Mouse (Mus musculus): ENCODE measurements at regions not wholly inside any gene's neighbourhood (a gene's known extent, or its start where the extent isn't known, plus 50 kb on each side); places are given as distances from the start of the nearest gene placed in this dataset.

GRCm38 (mm10) chr6:70709338-70710055, 82.5 kb downstream of the Rpia start:
- Histone ChIP-seq H3K4me1 (ENCODE audit: control insufficient read depth in 1 of 2, insufficient read depth in 2 of 2) (peaks cover 2 to 24% of the 10 kb centered on the region in 2 experiments; a peak in 2 of 4 replicates), H3K4me2 (ENCODE audit: insufficient read depth, low read depth, poor library complexity, severe bottlenecking) (peak overlapping the region; percentile 41), H3K36me3 (replicated peaks in 1 of 2; ENCODE audit: control insufficient read depth in 1 of 2, insufficient read depth in 1 of 2, low read length in 1 of 2) (peaks cover 0 to 7% of the 10 kb centered on the region in 2 experiments), H3K4me3 (replicated peaks in 1 of 3; ENCODE audit: low read depth in 2 of 3, low read length in 2 of 3, poor library complexity in 1 of 3) (peak overlapping the region in 2 of 3 experiments; percentile 24 to 36), H3K27me3 (replicated peaks) (no peaks in the 10 kb centered on the region), H3K9me3 (replicated peaks; ENCODE audit: low read length) (no peaks in the 10 kb centered on the region), H3K27ac (ENCODE audit: insufficient read depth, low read depth) (0 out of 2 replicates have a peak overlapping the region, but pooled peaks have one; percentile 39), H3K9ac (ENCODE audit: insufficient read depth, low read depth) (peak overlapping the region; percentile 17), H3K79me2 (replicated peaks; ENCODE audit: control insufficient read depth, extremely low read depth, insufficient read depth, poor library complexity, severe bottlenecking) (no peaks in the 10 kb centered on the region)
- dilution Hi-C loops (cut with MboI; ENCODE audit: extremely low pct_ligation_motif_present, extremely low pct_unique_long_range_greater_than_20kb, low sequenced_read_pairs), result no loop called here
- in situ Hi-C loops (cut with MboI; ENCODE audit: low pct_ligation_motif_present, low pct_unique_long_range_greater_than_20kb, low sequenced_read_pairs), result no loop called here
- peak; percentile 89 for DNase-seq (ENCODE audit: extremely low read depth)
- TF ChIP-seq EP300 (IDR thresholded peaks at IDR 0.05; ENCODE audit: low read length) (no peak), ZMIZ1 (IDR thresholded peaks at IDR 0.05; ENCODE audit: low read depth, low read length) (no peak), TBP (conservative IDR thresholded peaks at IDR 0.05; ENCODE audit: low read depth, low read length) (0 out of 2 replicates have a peak, but pooled peaks have one; percentile 39), MYC (IDR thresholded peaks at IDR 0.05; ENCODE audit: low read depth, low read length) (no peak), NRF1 (IDR thresholded peaks at IDR 0.05; ENCODE audit: low read depth, low read length) (0 out of 2 replicates have a peak, but pooled peaks have one; percentile 8), SIN3A (IDR thresholded peaks at IDR 0.05; ENCODE audit: low read length) (peak; percentile 36; the same call in 1 of the 2 replicates), MXI1 (IDR thresholded peaks at IDR 0.05; ENCODE audit: low read depth, low read length) (peak; percentile 31; the same call in 1 of the 2 replicates), UBTF (IDR thresholded peaks at IDR 0.05; ENCODE audit: low read depth, low read length) (no peak), MAX (IDR thresholded peaks at IDR 0.05; ENCODE audit: low read length) (no peak), ZKSCAN1 (IDR thresholded peaks at IDR 0.05; ENCODE audit: borderline replicate concordance, low read depth, low read length) (no peak), RCOR1 (conservative IDR thresholded peaks at IDR 0.05; ENCODE audit: low read depth, low read length) (no peak), CHD1 (IDR thresholded peaks at IDR 0.05; ENCODE audit: low read depth, low read length) (no peak), NELFE (IDR thresholded peaks at IDR 0.05; ENCODE audit: low read depth, low read length) (no peak), KAT2A (IDR thresholded peaks at IDR 0.05; ENCODE audit: insufficient replicate concordance, low read length) (no peak), POLR2A (IDR thresholded peaks at IDR 0.05; ENCODE audit: low read depth, low read length) (peak; percentile 37; the same call in 1 of the 2 replicates), PAX5 (IDR thresholded peaks at IDR 0.05; ENCODE audit: low read length) (no peak), ZC3H11A (IDR thresholded peaks at IDR 0.05; ENCODE audit: low read depth, low read length) (no peak; the same call in 1 of the 2 replicates), CHD2 (IDR thresholded peaks at IDR 0.05; ENCODE audit: low read length) (no peak), IRF4 (IDR thresholded peaks at IDR 0.05; ENCODE audit: low read depth, low read length) (peak; percentile 29; the same call in 1 of the 2 replicates), MAFK (IDR thresholded peaks at IDR 0.05; ENCODE audit: insufficient replicate concordance, low read length) (peak; percentile 70), JUN (IDR thresholded peaks at IDR 0.05; ENCODE audit: insufficient read depth, low read depth, low read length) (peak; percentile 72), GABPA (IDR thresholded peaks at IDR 0.05; ENCODE audit: insufficient replicate concordance, low read depth, low read length) (no peak), USF2 (conservative IDR thresholded peaks at IDR 0.05; ENCODE audit: low read depth, low read length) (no peak), JUND (conservative IDR thresholded peaks at IDR 0.05; ENCODE audit: low read depth, low read length) (peak; percentile 56), CTCF (conservative IDR thresholded peaks at IDR 0.05 in 1 of 2, IDR thresholded peaks at IDR 0.05 in 1 of 2; ENCODE audit: low read depth in 2 of 2, low read length in 2 of 2) (peak; percentile 75 to 93; a peak in 3 of 4 replicates), E2F4 (IDR thresholded peaks at IDR 0.05; ENCODE audit: insufficient replicate concordance, low read depth, low read length) (no peak), ETS1 (conservative IDR thresholded peaks at IDR 0.05; ENCODE audit: low read depth, low read length) (peak; percentile 20; the same call in 1 of the 2 replicates), POLR2AphosphoS2 (IDR thresholded peaks at IDR 0.05; ENCODE audit: low read depth, low read length) (no peak), SMC3 (IDR thresholded peaks at IDR 0.05; ENCODE audit: low read depth, low read length) (peak; percentile 77), MEF2A (IDR thresholded peaks at IDR 0.05; ENCODE audit: borderline replicate concordance, low read depth, low read length) (peak; percentile 56; the same call in 1 of the 2 replicates), ZNF384 (IDR thresholded peaks at IDR 0.05; ENCODE audit: low read depth, low read length) (peak; percentile 40; the same call in 1 of the 2 replicates), ELF1 (IDR thresholded peaks at IDR 0.05; ENCODE audit: low read depth, low read length) (0 out of 2 replicates have a peak, but pooled peaks have one; percentile 54), BHLHE40 (IDR thresholded peaks at IDR 0.05; ENCODE audit: low read depth, low read length) (no peak), HCFC1 (IDR thresholded peaks at IDR 0.05; ENCODE audit: low read depth, low read length) (no peak; the same call in 1 of the 2 replicates), USF1 (IDR thresholded peaks at IDR 0.05; ENCODE audit: low read depth, low read length) (no peak), TCF12 (IDR thresholded peaks at IDR 0.05; ENCODE audit: low read depth, low read length) (no peak), RAD21 (IDR thresholded peaks at IDR 0.05; ENCODE audit: low read depth, low read length) (peak; percentile 97), MAZ (IDR thresholded peaks at IDR 0.05; ENCODE audit: low read depth, low read length) (no peak)
